Mouse (Mus musculus): ENCODE measurements at regions not wholly inside any gene's neighbourhood (a gene's known extent, or its start where the extent isn't known, plus 50 kb on each side); places are given as distances from the start of the nearest gene placed in this dataset.

DNA sequence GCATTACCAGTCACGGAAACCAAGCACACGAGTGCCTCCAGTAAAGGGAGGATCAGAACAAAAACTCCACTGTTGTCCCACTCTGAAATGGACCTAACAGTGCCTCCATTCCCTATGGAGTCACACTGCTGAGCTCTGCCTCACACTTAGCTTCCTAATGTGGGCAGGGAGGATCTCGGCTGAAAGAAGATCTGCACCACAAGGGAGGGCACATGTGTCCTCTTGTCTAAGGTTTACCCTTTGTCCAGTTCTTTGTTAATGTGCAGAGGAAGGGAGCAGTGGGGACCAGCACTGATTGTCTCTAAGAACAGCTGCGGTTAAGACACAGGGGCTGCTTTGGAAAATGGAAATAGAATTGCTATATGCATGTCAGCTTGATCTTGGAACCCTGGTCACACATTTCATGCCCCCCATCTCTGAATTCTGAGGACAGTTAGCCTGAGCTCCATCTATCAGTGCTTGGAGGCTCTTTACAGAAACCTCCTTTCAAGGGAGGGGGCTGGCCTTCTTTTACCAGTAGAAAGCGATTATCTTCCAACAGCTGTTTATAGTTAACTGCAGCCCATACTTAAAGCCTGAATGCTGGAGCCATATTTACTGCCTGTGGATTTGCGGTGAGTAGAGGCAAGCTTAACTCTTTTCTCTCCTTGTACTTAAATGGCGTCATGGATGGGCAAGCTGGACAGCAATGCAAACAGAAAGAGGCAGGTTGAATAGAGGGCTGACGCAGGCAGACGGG, 485.5 kb upstream of the Cdh11 start:
- no peak for DNase-seq (ENCODE audit: low spot score)

- DNase-seq (ENCODE audit: low spot score), result peak; percentile 9
Measured at GRCm38 (mm10) chr8:103272305-103273079, 487.1 kb upstream of the Cdh11 start.

DNA sequence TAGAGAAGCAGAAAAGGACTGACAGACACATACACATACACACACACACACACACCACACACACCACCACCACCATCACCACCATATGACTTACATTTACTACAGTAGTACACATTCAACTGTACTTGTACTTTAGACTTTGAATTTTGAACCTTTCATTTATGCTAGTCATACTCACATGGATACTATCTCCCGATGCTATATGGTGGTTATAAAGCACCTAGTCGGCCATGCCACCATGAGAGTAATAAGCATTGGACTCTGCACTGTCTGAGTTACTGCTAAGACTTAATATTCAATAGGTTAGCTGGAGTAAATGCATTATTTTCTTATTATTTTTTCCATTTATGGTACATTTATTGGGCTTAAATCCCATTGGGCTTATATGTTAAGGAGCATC, 488.0 kb upstream of the Cdh11 start:
- DNase-seq (ENCODE audit: low spot score), result no peak

DNA sequence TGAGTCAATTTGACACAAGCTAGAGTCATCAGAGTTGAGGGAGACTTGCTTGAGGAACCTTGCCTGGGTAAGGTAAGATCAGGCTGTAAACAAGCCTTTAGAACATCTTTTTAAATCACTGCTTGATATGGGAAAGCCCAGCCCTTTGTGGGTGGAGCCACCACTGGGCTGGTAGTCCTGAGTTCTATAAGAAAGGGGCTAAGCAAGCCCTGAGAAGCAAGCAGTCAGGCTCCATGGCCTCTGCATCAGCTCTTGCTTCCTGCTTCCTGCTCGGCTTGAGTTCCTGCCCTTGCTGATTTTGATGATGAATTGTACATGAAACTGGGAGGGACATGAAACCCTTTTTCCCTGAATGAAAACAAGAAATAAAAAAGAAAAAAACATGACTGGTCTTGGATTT, 496.4 kb upstream of the Cdh11 start:
- DNase-seq (ENCODE audit: low spot score), result no peak

DNA sequence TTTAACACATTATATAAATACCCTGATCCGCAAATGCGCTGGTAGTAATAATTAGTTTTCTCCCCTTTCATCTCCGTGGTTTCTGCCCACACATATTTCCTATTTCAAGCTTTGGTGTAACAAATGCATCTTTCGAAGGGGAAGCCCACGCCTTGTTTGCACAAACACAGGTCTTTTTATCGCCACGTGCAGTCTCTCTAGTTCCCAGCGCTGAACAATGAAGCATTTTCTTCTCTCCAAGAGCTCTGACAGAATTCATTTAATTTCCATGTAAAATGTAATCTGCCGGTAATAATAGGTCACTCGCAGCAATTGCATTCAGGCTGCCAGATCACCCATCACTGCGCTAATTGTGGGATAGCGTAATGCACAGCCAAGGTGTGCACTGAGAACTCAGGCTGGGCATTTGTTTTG, 503.1 kb upstream of the Cdh11 start:
- DNase-seq (ENCODE audit: low spot score), result no peak

- DNase-seq (ENCODE audit: low spot score), result no peak
Measured at GRCm38 (mm10) chr8:103292896-103293295, 507.5 kb upstream of the Cdh11 start.

DNA sequence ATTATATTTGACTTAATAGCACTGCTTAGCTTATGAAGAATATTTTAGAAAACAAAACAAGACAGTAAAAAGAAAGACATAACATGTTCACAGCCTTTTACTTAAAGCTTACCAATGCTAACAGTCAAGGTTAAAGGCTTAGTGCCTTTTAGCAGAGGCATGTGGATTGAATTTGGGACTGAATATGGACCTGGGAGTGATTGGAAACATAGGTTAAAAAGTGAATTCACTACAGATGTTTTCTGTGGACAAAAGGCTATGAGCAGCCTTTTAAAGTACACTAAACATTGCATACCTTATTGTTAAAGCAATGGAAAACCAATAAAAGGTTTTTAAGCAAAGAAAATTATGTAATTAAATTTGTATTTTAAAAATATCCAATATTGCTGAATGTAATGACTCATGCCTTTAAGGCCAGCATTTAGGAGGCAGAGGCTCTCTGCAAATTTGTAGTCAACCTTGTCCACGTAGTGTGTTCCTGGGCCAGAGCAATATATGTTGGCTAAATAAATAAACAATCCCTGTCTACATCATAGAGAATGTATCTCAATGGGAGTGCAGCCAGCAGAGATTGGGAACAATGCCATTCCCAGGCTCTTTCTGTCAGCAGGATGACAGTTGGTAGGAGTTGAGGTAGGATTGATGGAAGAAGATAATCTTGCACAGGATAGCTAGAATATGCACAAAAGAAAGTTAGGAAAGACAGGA, 521.2 kb upstream of the Cdh11 start:
- no peak for DNase-seq (ENCODE audit: low spot score)

- no peak for DNase-seq (ENCODE audit: low spot score)
Measured at GRCm38 (mm10) chr8:103313576-103313975, 528.1 kb upstream of the Cdh11 start.

DNA sequence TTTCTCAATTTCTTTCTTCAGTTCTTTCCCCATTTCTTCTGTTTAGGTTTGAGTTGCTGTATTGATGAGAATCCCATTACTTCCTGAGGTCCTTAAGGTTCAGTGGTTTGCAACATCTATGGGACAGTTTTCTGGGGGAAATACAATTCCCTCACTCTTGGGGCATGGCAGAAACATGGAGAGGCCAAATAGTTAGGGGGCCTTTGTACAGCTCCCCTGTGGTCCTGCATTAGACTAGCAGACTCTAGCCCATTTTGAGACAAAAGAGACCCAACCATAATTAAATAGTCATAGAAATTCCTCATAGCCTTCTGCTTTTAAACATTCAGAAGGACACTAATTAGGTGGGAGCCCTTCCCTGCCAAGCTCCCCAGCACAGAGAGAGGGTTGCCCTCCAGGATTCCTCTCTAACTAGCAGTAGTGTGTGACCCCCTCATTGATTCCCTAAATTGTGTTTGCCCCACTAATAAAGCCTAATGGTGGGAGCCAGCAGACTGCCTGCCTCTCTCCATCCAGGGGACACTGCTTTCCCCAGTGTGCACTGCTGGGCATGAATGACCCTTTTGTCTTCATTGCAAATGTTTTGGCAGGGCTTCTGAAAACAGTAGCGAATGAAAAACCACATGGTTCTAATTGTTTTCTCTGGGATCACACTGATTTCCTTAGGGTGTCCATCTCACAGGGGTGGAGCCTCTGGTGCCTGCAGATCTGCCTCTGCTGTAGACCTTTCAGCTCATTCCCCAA, 529.0 kb upstream of the Cdh11 start:
- no peak for DNase-seq (ENCODE audit: low spot score)

DNA sequence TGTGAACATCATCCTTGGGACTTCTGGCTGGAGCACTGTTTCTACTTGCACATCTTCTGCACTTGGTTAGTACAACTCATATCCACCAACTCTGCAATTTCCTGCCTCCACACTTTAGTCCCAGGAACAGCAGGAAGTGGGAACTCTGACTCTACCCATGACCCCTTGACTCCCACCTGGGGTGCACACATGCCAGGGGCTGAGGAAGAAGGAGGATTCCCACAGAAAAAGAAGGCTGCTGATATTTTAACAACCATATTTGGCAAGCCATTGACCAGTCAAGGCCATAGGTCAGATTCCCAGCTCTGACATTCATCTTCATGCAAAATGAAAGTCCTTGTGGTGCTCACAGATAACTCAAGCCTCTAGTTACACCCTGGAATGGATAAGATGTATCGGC, 530.3 kb upstream of the Cdh11 start:
- DNase-seq (ENCODE audit: low spot score), result no peak

GRCm38 (mm10) chr8:103316691-103317091, 531.2 kb upstream of the Cdh11 start:
- no peak for DNase-seq (ENCODE audit: low spot score)

GRCm38 (mm10) chr8:103317149-103317725, 531.8 kb upstream of the Cdh11 start:
- no peak for DNase-seq (ENCODE audit: low spot score)

DNA sequence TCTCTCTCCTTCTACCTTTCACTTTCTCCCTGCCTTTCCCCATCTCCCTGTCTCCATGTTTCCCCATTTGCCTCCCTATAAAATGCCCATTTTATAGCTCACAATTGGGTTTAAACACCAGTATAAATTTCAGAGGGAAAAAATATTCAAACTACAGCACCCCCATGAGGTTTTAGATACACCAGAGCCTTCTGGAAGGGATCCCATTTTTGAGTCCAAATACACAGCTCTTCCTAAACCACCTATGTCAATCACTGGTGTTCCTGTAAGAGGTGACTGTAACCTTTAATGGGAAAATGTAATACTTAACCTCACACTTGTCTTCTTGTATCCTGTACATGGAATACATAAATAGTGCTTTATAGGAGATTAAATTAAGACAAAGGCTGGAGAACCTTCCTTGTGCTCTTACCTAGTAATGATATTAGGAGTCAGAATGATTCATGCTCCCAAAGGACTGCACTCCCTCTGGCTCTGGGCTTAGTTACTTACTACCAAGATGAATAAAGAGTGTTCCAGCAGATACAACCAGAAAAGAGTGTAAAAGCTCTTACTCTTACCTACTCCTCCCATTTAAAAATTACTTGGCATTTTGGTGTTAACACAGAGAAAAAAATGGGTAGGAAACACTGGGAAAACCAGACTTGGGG, 538.7 kb upstream of the Cdh11 start:
- DNase-seq (ENCODE audit: low spot score), result no peak

DNA sequence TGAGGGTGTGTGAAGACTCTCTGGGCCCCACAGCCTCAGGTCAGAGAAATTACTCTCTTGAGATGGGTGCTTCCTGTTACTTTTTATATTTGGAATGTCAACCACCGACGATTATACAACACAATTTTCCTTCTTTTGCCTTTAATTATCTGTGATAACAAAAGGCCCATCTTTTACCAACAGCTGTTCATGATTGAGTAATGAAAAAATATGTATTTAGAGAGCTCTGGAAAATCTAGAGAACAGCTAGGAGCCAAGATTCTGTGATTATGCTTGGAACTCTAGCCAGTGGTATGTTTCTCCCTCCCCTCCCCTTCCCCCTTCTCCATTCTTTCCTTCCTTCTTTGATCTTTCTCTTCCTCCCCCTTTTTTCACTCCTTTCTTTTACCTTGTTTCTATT, 546.0 kb upstream of the Cdh11 start:
- DNase-seq (ENCODE audit: low spot score), result no peak

DNA sequence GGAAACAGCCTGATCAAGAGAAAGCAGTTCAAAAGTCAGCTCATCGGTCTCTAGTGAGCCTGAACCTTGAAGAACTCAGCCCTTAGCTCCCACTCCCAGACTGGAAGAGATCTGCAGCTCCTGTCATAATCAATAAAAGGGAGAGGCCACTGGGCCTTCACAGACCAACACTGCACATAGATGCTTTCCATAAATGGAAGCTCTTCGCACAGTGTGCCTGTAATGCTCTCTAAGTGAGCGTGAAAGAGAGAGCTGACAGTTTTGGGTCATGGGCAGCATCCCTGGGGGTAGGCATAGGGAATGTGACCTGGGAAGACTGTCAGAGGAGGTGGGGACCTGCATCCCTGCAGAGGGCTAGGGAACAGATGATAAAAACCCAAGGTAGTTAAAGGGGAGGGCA, 551.9 kb upstream of the Cdh11 start:
- no peak for DNase-seq (ENCODE audit: low spot score)

DNA sequence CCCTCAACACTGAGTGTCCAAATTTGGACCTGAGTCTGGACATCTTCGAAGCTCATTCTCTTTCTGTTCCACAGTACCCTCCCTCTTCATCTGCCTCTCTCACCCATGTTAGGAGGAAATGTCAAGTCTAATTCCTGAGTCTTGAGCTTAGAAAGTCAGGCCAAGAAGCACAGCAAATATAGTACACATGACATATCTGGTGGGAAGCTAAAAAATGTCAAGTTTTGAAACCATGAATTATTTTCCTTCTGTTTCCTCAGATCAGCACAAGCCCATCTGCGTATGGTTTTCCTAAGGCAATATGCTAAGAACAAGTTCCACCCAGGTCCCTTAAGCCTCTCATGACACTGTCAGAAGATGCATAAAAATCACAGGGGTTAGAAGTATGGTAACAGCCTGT, 553.6 kb upstream of the Cdh11 start:
- no peak for DNase-seq (ENCODE audit: low spot score)

DNA sequence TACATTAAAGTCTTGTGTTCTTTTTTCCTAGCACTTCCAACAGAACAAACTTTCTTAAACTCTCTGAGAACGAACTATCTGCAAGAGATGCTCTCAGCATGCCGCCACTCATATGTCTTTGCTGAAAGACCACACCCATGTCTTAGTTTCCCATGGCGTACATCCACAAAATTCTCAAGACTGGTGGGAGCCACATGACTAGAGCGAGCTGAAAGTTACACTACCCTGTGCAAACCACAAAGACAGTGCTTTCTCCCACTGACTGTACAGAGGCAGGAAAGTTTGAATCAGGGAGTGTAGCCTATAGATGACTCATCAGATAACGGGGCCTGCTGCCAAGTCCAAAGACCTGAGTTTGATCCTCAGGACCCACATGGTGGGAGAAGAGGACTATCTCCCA, 554.5 kb upstream of the Cdh11 start:
- DNase-seq (ENCODE audit: low spot score), result no peak

DNA sequence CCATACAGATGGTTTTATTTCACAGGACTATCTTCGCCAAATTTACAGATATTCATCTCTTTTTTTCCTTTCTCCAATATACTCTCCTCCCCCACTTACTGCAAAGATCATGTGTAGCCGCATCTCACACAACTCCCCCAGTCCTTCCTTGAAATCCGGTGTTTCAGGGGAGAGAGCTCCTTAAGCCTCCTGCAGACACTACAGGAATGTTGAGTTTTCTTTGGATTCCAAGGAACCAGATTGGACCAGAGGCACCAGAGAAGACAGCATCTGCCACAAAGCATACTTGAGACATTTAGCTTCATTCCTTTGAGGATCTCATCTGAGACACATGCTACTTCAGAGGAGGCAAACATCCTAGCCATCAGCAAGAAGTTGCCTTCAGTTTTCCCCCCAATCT, 558.4 kb upstream of the Cdh11 start:
- no peak for DNase-seq (ENCODE audit: low spot score)

- no peak for DNase-seq (ENCODE audit: low spot score)
Measured at GRCm38 (mm10) chr8:103344871-103345270, 559.4 kb upstream of the Cdh11 start.

GRCm38 (mm10) chr8:103347158-103347871, 561.9 kb upstream of the Cdh11 start:
- no peak for DNase-seq (ENCODE audit: low spot score)

GRCm38 (mm10) chr8:103361713-103362112, 576.3 kb upstream of the Cdh11 start:
- no peak for DNase-seq (ENCODE audit: low spot score)
